Mouse (Mus musculus): Measurements from ENCODE around the gene Rsph6a. TPM values are rescaled to one million over a fixed set of nuclear protein-coding genes. Genes with fewer than 3 reads are reported as not detected.
A peak's percentile ranks its signal among the peaks of the same experiment; 100 is the strongest.

Rsph6a gene
- polyA plus RNA-seq (2015; fragmentation: Nextera tagmentation; extraction: Ambion mirVana), result not detected in 2 replicates

DNA sequence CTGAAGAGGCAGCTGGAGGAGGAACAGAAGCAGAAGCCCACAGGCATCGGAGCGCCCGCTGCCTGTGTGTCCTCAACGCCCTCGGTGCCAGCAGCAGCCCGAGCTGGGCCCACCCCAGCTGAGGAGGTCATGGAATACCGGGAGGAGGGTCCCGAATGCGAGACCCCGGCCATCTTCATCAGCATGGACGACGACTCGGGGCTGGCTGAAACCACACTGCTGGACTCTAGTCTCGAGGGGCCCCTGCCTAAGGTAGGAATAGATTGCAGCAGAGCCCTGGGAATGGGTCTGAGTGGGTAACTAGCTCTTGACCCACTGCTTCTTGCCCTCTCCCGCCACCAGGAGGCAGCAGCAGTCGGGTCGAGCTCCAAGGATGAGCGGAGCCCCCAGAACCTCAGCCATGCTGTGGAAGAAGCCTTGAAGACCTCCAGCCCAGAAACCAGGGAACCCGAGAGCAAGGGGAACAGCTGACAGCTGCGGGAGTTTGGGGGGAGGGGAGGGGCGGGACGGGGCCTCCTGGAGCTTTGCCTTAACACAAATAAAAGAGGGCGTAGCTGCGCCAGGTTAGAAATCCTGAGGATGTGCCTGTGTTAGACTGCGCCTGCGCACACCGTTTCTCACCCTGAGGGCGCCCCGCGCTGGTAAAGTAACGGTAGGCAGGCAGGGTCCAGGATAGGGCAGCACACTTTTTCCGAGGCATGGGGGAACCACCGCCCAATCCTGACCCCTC is at the start of gene Rsph6a:
TSS of gene Rsph6a (plus strand) at position 644 of the 730 bp plus-strand sequence.
- Histone ChIP-seq H3K4me2 (peak within 1 kb of the TSS; percentile 50), H3K9me3 (no peaks in the 10 kb centered on the region), H3K9ac (peak within 1 kb of the TSS; percentile 58), H3K4me1 (replicated peaks) (peaks cover 11% of the 10 kb centered on the region), H3K4me3 (peak within 1 kb of the TSS; percentile 25), H3K27ac (replicated peaks) (no peak within 1 kb of the TSS; the same call in 1 of the 2 replicates), H3K27me3 (no peaks in the 10 kb centered on the region), H3K36me3 (peaks cover 34% of the 10 kb centered on the region)
- ATAC-seq (ENCODE audit: low read depth), result peak; percentile 75
- WGBS, result 26% methylated on average over 33 of the region's 33 CpGs

DNA sequence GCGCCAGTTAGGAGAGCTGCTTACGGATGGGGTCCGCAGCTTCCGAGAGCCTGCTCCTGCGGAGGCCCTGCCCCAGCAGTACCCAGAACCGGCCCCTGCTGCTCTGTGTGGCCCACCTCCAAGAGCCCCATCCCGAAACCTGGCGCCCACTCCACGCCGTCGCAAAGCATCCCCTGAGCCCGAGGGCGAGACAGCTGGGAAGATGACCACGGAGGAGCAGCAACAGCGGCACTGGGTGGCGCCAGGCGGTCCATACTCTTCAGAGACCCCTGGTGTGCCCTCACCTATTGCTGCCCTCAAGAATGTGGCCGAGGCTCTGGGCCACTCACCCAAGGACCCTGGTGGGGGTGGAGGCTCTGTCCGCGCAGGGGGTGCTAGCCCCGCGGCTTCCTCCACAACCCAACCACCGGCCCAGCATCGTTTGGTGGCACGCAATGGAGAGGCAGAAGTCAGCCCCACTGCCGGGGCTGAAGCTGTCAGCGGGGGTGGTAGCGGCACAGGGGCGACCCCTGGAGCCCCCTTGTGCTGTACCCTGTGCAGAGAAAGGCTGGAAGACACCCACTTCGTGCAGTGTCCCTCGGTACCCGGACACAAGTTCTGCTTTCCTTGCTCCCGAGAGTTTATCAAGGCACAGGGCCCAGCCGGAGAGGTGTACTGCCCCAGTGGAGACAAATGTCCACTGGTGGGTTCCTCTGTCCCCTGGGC is 48.9 kb upstream of the Rsph6a start:
- H3K4me3 ChIP-seq, result peak overlapping the region; percentile 96
- peak overlapping the region; percentile 95 for H3K9ac ChIP-seq
- WGBS, result 79% methylated on average over 34 of the region's 34 CpGs
- H3K27me3 ChIP-seq, result no peaks in the 10 kb centered on the region
- H3K4me2 ChIP-seq, result peak overlapping the region; percentile 100
- peaks cover 31% of the 10 kb centered on the region for H3K36me3 ChIP-seq
- peaks cover 64% of the 10 kb centered on the region for H3K4me1 ChIP-seq (replicated peaks)
- H3K27ac ChIP-seq (replicated peaks), result no peak overlapping the region
- H3K9me3 ChIP-seq, result no peaks in the 10 kb centered on the region
- ATAC-seq (ENCODE audit: low read depth), result no peak

DNA sequence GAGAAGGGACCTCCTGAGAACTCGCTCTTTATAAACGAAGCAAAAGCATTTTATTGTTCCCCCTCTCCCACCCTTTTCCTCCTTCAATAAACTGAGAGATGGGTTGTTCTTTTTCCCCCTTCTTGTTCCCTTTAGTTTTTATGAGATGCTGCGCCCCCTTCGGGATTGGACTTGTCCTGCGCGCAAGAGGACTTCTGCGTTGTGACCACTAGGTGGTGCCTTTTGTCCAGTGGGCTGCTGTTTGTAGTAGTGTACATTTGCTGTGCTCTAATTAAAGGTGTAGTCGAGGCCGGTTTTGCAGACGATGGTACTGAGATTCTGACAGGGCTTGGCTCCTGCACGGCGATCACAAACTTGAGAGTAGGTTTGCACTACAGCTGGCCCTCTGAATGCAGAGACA is 48.0 kb upstream of the Rsph6a start:
- peaks cover 31% of the 10 kb centered on the region for H3K36me3 ChIP-seq
- H3K27ac ChIP-seq (replicated peaks), result no peak overlapping the region
- peak overlapping the region; percentile 96 for H3K4me3 ChIP-seq
- peak overlapping the region; percentile 100; the same call in 1 of the 2 replicates for H3K4me2 ChIP-seq
- peak overlapping the region; percentile 95; the same call in 1 of the 2 replicates for H3K9ac ChIP-seq
- H3K4me1 ChIP-seq (replicated peaks), result peaks cover 54% of the 10 kb centered on the region
- H3K9me3 ChIP-seq, result no peaks in the 10 kb centered on the region
- whole genome bisulfite sequencing, result 9% methylated on average over 12 of the region's 12 CpGs
- H3K27me3 ChIP-seq, result no peaks in the 10 kb centered on the region
- no peak for ATAC-seq (ENCODE audit: low read depth)

DNA sequence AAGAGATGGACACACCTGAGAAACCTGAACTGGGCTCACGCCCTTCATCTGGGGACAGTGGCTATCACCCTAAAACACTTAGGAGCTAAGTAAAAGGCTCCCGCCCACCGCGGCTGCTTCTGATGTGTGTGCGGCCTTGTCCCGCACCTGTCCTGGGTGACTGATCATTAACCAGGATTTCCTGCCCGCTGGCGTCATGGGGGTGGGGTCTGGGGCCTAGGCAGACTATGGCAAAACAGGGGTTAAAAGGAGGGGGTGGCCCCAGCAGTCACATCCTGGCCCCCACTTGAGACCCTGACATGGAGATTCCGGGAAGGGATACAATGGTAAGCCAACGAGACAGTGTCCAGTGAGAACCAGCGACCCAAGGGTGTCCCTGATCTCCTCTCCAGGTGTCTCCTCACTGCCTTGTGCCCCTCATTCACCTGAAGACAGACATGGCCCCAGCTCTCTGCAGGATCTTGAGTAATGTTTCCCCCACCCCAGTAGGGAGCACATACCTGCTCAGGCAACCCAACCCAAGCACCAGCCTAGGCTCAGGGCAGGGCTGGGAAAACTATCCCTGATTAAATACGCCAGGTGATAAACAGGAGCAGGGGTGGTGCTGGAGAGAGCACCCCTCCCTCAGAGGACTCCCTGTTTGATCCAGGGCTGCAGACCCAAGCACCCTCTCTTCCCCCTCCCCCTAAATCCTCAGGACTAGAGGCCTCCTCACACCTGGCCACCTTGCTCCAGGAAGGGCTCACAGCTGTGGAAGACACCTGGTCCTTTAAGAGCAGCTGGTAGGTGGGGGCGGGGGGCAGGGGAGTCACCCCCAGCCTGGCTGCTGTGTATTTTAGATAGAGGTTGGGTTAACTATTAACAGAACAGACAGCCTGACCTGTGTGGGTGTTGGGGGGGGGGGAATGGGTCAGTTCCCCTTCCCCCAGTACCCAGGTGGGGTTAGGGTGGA is 47.2 kb upstream of the Rsph6a start:
- no peak for ATAC-seq (ENCODE audit: low read depth)

DNA sequence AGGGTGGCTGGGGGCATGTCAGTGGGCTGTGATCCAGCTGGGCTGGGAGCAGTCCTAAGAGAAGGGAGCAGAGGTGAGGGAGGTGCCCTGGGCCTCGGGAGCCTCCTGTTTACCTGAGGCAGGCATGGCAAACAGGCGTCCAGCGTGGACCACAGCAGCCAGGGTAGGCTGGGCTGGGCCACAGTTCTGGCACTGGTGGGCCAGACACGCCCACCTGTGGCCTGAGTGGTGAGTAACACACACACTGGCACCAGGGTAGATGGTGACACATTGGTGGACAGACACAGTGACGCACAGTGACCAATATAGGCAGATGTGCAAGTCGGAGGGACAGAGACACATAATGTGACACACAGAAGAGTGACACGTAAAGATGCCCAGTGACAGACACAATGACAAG is 43.9 kb upstream of the Rsph6a start:
- Histone ChIP-seq H3K9ac (no peak overlapping the region), H3K4me1 (replicated peaks) (peaks cover 34% of the 10 kb centered on the region), H3K27me3 (no peaks in the 10 kb centered on the region), H3K36me3 (peaks cover 23% of the 10 kb centered on the region), H3K27ac (replicated peaks) (no peak overlapping the region), H3K9me3 (no peaks in the 10 kb centered on the region), H3K4me3 (no peak overlapping the region), H3K4me2 (no peak overlapping the region)
- 81% methylated on average over 7 of the region's 7 CpGs for WGBS
- no peak for ATAC-seq (ENCODE audit: low read depth)

More for the DNA sequence above, 47.2 kb upstream of the Rsph6a start:
- Histone ChIP-seq H3K27ac (replicated peaks) (no peak overlapping the region), H3K27me3 (no peaks in the 10 kb centered on the region), H3K4me2 (no peak overlapping the region), H3K9ac (0 out of 2 replicates have a peak overlapping the region, but pooled peaks have one; percentile 3), H3K9me3 (no peaks in the 10 kb centered on the region), H3K4me3 (no peak overlapping the region), H3K36me3 (peaks cover 31% of the 10 kb centered on the region), H3K4me1 (replicated peaks) (peaks cover 53% of the 10 kb centered on the region)
- WGBS, result 77% methylated on average over 13 of the region's 13 CpGs

DNA sequence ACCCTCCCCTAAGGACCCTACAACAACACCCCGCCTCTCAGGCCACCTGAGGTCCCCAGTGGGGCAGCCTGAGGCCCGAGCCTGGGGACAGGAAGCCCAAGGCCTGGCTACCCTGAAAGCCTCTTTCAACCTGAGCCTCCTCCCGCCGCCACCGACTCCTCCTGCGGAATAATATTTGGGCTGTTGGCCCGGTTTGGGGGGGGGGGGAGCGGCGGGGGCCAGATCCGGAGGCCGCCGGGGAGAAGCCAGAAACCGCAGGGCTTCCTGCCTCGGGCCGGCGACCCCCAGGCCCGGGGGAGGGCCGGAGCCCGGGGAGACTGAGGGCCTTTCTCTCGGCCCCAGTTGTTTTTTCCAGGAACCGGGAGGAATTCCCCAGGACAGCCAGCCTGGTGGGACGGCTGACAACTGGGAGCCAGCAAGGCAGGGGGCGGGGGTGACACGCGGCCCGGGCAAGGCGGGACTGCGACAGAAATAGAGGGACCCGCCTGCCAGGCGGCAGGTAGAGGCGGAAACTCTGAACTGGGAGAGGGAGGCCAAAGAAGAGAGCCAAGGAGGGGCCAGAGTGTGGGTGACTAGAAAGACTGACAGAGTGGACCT is 42.4 kb upstream of the Rsph6a start:
- Histone ChIP-seq H3K4me2 (peak overlapping the region; percentile 55), H3K36me3 (peaks cover 10% of the 10 kb centered on the region), H3K4me1 (replicated peaks) (peaks cover 19% of the 10 kb centered on the region), H3K9me3 (no peaks in the 10 kb centered on the region), H3K9ac (peak overlapping the region; percentile 67), H3K4me3 (peak overlapping the region; percentile 24), H3K27ac (replicated peaks) (peak overlapping the region; percentile 46), H3K27me3 (no peaks in the 10 kb centered on the region)
- 2% methylated on average over 29 of the region's 31 CpGs for WGBS
- ATAC-seq (ENCODE audit: low read depth), result no peak

DNA sequence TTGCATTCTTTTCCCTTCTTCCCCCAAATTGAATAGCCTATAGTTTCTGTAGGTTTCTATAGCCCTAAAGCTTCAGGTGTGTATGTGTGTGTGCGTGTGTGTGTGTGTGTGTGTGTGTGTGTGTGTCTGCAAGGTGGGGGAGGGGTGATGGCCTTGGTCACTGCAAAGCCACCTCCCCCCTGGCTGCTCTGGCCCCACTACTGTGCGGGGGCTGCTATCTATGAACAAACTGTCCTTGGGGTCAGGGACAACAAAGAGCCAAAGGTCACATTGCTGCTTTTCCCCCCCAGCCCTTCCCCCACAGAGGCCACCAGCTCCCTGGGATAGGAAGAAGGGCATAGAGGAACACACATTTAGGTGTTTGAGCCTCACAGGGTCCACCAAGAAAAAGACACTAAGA is 41.6 kb upstream of the Rsph6a start:
- Histone ChIP-seq H3K27ac (replicated peaks) (no peak overlapping the region), H3K9ac (no peak overlapping the region), H3K27me3 (no peaks in the 10 kb centered on the region), H3K9me3 (no peaks in the 10 kb centered on the region), H3K4me3 (no peak overlapping the region), H3K4me2 (no peak overlapping the region), H3K4me1 (replicated peaks) (peaks cover 11% of the 10 kb centered on the region), H3K36me3 (peaks cover 2% of the 10 kb centered on the region; the same call in 1 of the 2 replicates)
- WGBS, result 38% methylated on average over 2 of the region's 2 CpGs
- ATAC-seq (ENCODE audit: low read depth), result no peak

DNA sequence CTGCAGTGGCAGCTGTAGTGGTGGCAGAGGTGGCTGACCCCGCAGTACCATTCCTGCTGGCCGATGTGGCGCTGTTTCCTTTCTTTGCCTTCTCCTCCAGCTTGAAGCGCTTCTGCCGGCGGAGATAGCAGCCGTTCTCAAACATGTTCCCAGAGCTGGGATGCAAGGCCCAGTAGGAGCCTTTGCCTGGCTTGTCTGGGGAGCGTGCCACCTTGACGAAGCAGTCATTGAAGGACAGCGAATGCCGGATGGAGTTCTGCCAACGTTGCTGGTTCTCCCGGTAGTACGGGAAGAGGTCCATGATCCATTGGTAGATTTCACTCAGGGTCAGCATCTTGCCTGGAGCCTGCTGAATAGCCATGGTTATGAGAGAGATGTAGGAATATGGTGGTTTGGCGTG is 40.0 kb upstream of the Rsph6a start:
- H3K9me3 ChIP-seq, result no peaks in the 10 kb centered on the region
- H3K27ac ChIP-seq (replicated peaks), result no peak overlapping the region
- no peak overlapping the region for H3K9ac ChIP-seq
- H3K4me1 ChIP-seq (replicated peaks), result peaks cover 9% of the 10 kb centered on the region
- WGBS, result 64% methylated on average over 15 of the region's 15 CpGs
- H3K4me2 ChIP-seq, result no peak overlapping the region
- H3K36me3 ChIP-seq, result no peaks in the 10 kb centered on the region
- no peaks in the 10 kb centered on the region for H3K27me3 ChIP-seq
- no peak overlapping the region for H3K4me3 ChIP-seq
- no peak for ATAC-seq (ENCODE audit: low read depth)

DNA sequence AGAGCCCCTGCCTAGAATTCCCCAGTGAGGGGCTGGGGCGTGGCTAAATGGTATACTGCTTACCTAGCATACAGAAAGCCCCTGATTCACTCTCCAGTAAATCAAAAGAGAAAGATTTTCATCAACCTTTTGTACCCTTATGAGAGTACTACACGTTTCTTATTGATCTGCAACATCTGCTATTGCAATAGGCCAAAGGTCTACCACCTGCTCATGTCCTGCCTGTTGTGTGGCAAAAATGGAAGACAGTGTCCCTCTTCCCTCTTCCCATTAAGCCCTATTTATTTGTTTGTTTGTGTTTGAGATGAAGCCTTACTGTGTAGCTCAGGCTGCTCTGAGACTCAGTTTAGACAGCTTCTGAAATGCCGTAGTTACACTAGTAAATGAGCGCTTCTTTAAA is 38.4 kb upstream of the Rsph6a start:
- H3K9ac ChIP-seq, result no peak overlapping the region
- no peak overlapping the region for H3K4me3 ChIP-seq
- H3K4me1 ChIP-seq (replicated peaks), result peaks cover 9% of the 10 kb centered on the region
- no peak overlapping the region for H3K4me2 ChIP-seq
- 93% methylated on average over 4 of the region's 4 CpGs for WGBS
- peaks cover 13% of the 10 kb centered on the region for H3K27me3 ChIP-seq
- H3K9me3 ChIP-seq, result no peaks in the 10 kb centered on the region
- H3K36me3 ChIP-seq, result no peaks in the 10 kb centered on the region
- H3K27ac ChIP-seq (replicated peaks), result no peak overlapping the region
- no peak for ATAC-seq (ENCODE audit: low read depth)

DNA sequence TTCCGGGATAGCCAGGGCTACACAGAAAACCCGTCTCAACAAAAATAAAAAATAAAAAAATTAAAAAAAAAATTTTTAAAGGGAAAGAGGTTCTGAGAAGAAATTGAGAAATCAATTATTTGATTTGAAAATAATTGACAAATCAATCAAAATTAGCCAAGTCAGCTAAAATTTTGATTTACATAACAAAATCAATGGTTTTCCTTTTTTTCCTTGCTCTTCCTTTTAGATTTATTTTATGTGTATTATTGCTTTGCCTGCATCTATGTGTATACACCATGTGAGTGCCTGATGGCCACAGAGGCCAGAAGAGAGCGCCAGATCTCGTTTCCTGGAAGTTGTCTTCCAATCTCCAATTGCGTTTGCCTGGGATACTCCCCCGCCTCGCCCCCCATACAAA is 36.6 kb upstream of the Rsph6a start:
- H3K9me3 ChIP-seq, result no peaks in the 10 kb centered on the region
- no peaks in the 10 kb centered on the region for H3K4me1 ChIP-seq (replicated peaks)
- H3K27ac ChIP-seq (replicated peaks), result no peak overlapping the region
- no peaks in the 10 kb centered on the region for H3K36me3 ChIP-seq
- peaks cover 32% of the 10 kb centered on the region for H3K27me3 ChIP-seq
- H3K4me3 ChIP-seq, result no peak overlapping the region
- 93% methylated on average over 7 of the region's 7 CpGs for WGBS
- H3K4me2 ChIP-seq, result no peak overlapping the region
- H3K9ac ChIP-seq, result no peak overlapping the region
- ATAC-seq (ENCODE audit: low read depth), result no peak

DNA sequence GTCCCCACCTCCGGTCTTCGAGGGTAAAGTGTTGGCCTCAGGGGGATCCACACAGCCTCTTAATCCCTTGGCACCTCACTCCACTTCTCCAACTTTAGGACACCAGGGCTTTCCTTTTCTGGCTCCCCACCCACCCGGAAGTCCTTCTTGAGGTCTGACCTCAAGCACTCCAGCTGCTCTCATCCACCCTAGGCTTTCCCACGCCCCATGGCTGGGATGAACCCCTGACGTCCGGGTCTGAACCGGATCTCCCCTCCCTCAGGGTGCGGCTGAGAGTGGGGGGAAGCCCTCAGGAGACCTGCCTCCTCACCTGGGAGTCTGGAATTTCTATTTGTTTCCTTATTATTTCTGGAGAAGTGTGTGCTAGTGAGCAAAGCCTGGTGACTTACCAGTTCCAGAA is 33.4 kb upstream of the Rsph6a start:
- ATAC-seq (ENCODE audit: low read depth), result no peak
- Histone ChIP-seq H3K27me3 (peaks cover 42% of the 10 kb centered on the region), H3K4me1 (replicated peaks) (peaks cover 14% of the 10 kb centered on the region), H3K9me3 (no peaks in the 10 kb centered on the region), H3K36me3 (no peaks in the 10 kb centered on the region), H3K9ac (no peak overlapping the region), H3K4me2 (no peak overlapping the region), H3K4me3 (no peak overlapping the region), H3K27ac (replicated peaks) (no peak overlapping the region)
- WGBS, result 24% methylated on average over 8 of the region's 8 CpGs

Data from neural tube, embryonic 13.5 days (tissue).